Mouse (Mus musculus) forebrain, embryonic 14.5 days (tissue): ENCODE data around the gene Spata31d1b. TPM values are rescaled to one million over a fixed set of nuclear protein-coding genes. Genes with fewer than 3 reads are reported as not detected.
"Not testable (repeated sequence)": the region's sequence is repeated elsewhere in the genome, so short reads cannot be mapped to it uniquely, and the experiment has no call there.

Source experiments
- ATAC-seq: fragments of 200-750 bp; cut with Nextera tagmentation; 2 replicates; pipeline ENCODE4 v1.8.0; 2017; ENCODE audit warnings: mild to moderate bottlenecking, moderate library complexity
- DNase-seq: peaks from one replicate; pipeline ENCODE4 v3.0.0-alpha.2; 2015; ENCODE audit warnings: low spot score
- H3K27ac ChIP-seq: fragments of 300-500 bp; sonication (generic); 2 replicates; pipeline ENCODE4 v1.5.1; 2014; ENCODE audit warnings: low read depth, mild to moderate bottlenecking, control low read depth, low read length, moderate library complexity
- H3K27me3 ChIP-seq: fragments of 300-500 bp; sonication (generic); replicated peaks from 2 replicates; pipeline ENCODE4 v1.6.1; 2014; ENCODE audit warnings: low read length, control low read depth, mixed read lengths; ENCODE audit not compliant: control insufficient read depth, insufficient read depth
- H3K36me3 ChIP-seq: fragments of 300-500 bp; sonication (generic); 2 replicates; pipeline ENCODE4 v1.6.1; 2014; ENCODE audit warnings: low read length, control low read depth; ENCODE audit not compliant: control insufficient read depth, insufficient read depth
- H3K4me1 ChIP-seq: fragments of 300-500 bp; sonication (generic); 2 replicates; pipeline ENCODE4 v1.6.1; 2014; ENCODE audit warnings: antibody characterized with exemption, low read length, control low read depth; ENCODE audit not compliant: control insufficient read depth, insufficient read depth
- H3K4me2 ChIP-seq: fragments of 300-500 bp; sonication (generic); 2 replicates; pipeline ENCODE4 v1.6.1; 2014; ENCODE audit warnings: mild to moderate bottlenecking, control low read depth, low read length
- H3K4me3 ChIP-seq: fragments of 300-500 bp; sonication (generic); 2 replicates; pipeline ENCODE4 v1.5.1; 2014; ENCODE audit warnings: low read depth, low read length, control low read depth
- H3K9ac ChIP-seq: fragments of 300-500 bp; sonication (generic); 2 replicates; pipeline ENCODE4 v1.6.1; 2014; ENCODE audit warnings: mild to moderate bottlenecking, low read length, control low read depth, moderate library complexity
- H3K9me3 ChIP-seq: fragments of 300-500 bp; sonication (generic); replicated peaks from 2 replicates; pipeline ENCODE4 v1.6.1; 2016; ENCODE audit warnings: low read length, control low read depth, mixed read lengths; ENCODE audit not compliant: control insufficient read depth
- WGBS: fragments of 180-500 bp; shearing (Covaris S2); extraction: QIAGEN DNeasy Blood & Tissue Kit; methylation state at CpG from one replicate; pipeline ENCODE4 v1.1.7; 2014; 5-methylcytosine and 5-hydroxymethylcytosine counted together
- polyA plus RNA-seq: library from polyadenylated mRNA; unstranded; fragments of >200 nt; fragmentation: Nextera tagmentation; extraction: Ambion mirVana; gene quantifications from 2 replicates; pipeline ENCODE4 v1.2.1, GENCODE M21; 2014

The Spata31d1b gene
- polyA plus RNA-seq, 1 experiment from 2014 or later, result not detected

DNA sequence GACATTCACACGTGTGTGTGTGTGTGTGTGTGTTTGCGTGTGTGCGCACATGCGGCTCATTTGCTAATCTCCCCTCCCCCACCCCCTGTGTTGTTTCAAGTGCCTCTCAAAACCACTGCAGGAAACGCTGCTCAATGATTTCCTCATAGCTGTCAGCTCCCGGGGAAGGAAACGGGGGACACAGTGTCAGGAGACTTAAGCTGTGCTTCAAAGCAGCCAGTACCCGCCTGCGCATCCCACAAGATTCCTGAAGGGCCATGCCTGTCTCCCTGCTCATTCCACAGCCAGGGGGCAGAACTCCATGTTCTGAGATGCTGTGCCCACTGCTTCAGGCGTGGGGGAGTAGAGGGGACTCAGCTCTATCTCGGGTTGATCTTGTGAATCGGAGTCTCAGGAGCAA is 7.5 kb upstream of the Spata31d1b start:
- WGBS, result 59% methylated on average over 12 of the region's 12 CpGs
- Histone ChIP-seq H3K9ac (no peak overlapping the region), H3K9me3 (no peaks in the 10 kb centered on the region), H3K4me3 (no peak overlapping the region), H3K4me1 (no peaks in the 10 kb centered on the region), H3K27me3 (no peaks in the 10 kb centered on the region), H3K27ac (no peak overlapping the region), H3K36me3 (no peaks in the 10 kb centered on the region), H3K4me2 (no peak overlapping the region; the same call in 1 of the 2 replicates)
- 0 out of 2 replicates have a peak, but pooled peaks have one; percentile 37 for ATAC-seq
- peak; percentile 46 for DNase-seq

DNA sequence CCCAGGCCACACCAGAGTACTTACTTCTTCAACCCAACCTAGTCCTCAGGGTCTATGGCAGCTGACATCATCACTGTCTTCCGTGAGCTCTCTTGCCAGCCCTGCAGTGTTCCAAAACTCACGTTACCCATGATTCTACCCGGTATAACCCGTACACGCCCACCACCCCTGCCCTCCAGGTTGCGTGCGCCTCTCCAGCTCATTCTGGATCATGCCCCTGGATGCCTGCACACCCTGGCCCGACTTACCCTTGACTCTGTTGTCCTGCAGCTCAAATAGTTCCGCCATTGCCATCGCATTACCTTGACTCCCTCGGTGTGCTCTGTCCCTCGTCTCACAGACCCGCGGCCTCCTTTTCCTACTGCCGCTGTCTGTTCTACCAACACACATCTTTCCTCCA is 1.9 kb upstream of the Spata31d1b start, which contains the start of gene Spata31d1a:
Gene Spata31d1a, minus strand, starts transcription at position 101 of the 400 bp plus-strand sequence.
- no peaks in the 10 kb centered on the region for H3K36me3 ChIP-seq
- WGBS, result 91% methylated on average over 15 of the region's 15 CpGs

DNA sequence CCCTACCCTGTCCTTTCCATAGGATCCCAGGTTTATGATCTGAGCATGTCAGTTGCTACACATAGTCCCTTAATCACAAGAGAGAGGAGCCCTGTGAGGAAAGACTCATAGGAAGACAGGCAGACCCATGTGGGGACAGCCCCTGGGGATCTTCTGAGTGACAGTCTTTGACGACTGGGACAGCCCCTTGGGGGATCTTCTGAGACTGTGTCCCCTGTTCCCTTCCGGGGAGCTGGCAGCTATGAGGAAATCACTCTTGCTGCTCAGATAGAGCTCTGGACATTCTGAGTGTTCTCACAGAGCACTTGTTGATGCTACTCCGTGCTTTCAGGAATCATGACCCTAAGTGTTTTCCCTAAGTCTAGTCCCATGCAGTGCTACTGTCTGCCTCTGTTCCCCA is 1.6 kb downstream of the Spata31d1b start:
- no peak for DNase-seq
- Histone ChIP-seq H3K27me3 (no peaks in the 10 kb centered on the region), H3K4me1 (no peaks in the 10 kb centered on the region), H3K4me3 (no peak overlapping the region), H3K27ac (no peak overlapping the region), H3K9me3 (no peaks in the 10 kb centered on the region), H3K36me3 (no peaks in the 10 kb centered on the region), H3K4me2 (no peak overlapping the region), H3K9ac (no peak overlapping the region)
- 57% methylated on average over 3 of the region's 3 CpGs for WGBS
- ATAC-seq, result no peak

More for the DNA sequence above, 1.9 kb upstream of the Spata31d1b start, which contains the start of gene Spata31d1a:
- no peaks in the 10 kb centered on the region for H3K4me1 ChIP-seq
- H3K27me3 ChIP-seq, result no peaks in the 10 kb centered on the region
- no peak within 1 kb of the TSS for H3K4me3 ChIP-seq
- H3K27ac ChIP-seq, result no peak within 1 kb of the TSS
- DNase-seq, result no peak
- no peak for ATAC-seq
- H3K9me3 ChIP-seq, result no peaks in the 10 kb centered on the region
- no peak within 1 kb of the TSS for H3K9ac ChIP-seq
- no peak within 1 kb of the TSS for H3K4me2 ChIP-seq

DNA sequence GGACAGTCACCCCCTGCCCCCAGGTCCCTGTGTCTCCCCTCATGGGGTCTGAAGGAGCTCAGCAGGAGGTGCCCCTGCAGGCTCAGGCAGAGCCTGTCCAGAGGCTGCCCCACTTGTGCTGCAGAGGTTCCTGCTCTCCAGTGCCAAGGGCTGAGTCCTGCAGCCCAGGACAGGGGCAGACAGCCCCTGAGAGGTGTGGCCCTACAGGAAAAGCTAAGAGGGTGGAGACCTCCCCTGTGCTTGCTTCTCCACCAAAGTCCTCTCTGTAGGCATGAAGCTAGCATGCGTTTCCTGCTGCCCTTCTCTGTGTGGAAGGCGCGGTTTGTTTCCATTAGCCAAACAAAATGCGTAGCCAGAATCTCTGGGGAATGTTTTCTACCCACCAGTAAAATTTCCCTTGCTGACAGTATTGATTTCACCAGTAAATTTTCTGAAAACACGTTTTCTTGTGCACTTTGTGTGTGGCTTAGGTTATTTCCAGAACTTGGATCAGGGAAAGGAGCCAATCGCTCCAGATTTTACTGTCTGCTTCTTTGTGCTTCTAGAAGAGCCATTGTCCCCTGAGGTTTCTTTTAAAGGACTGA is 6.9 kb downstream of the Spata31d1b start:
- not testable (repeated sequence) for H3K36me3 ChIP-seq, ATAC-seq, H3K9ac ChIP-seq, DNase-seq, H3K4me3 ChIP-seq, H3K4me1 ChIP-seq, H3K4me2 ChIP-seq, H3K27me3 ChIP-seq, H3K9me3 ChIP-seq, H3K27ac ChIP-seq
- 49% methylated on average over 6 of the region's 6 CpGs for WGBS

DNA sequence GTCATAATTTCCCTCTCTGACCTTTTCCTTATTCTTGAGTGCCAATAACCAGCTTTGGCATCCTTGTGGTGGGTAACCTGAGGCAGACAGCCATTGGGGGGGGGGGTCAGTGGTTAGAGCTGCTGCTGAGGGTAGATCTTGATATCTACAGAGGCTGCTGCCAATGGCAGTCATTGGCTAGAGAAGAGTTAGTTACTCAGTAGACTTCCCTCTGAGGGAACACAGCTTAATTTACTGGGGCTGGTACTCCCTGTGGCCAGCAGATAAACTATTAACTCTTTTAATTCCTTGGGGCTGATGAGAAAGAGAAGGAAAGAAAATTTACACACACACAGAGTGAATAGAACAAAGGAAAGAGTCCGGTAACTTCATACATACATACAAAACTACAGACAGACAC is 7.4 kb downstream of the Spata31d1b start:
- no peaks in the 10 kb centered on the region for H3K4me1 ChIP-seq
- no peak overlapping the region for H3K9ac ChIP-seq
- no peak overlapping the region for H3K4me2 ChIP-seq
- ATAC-seq (no peak), DNase-seq (no peak)
- H3K9me3 ChIP-seq, result no peaks in the 10 kb centered on the region
- H3K27me3 ChIP-seq, result no peaks in the 10 kb centered on the region
- no peak overlapping the region for H3K4me3 ChIP-seq
- 85% methylated on average over 1 of the region's 1 CpGs for WGBS
- no peaks in the 10 kb centered on the region for H3K36me3 ChIP-seq
- H3K27ac ChIP-seq, result no peak overlapping the region

DNA sequence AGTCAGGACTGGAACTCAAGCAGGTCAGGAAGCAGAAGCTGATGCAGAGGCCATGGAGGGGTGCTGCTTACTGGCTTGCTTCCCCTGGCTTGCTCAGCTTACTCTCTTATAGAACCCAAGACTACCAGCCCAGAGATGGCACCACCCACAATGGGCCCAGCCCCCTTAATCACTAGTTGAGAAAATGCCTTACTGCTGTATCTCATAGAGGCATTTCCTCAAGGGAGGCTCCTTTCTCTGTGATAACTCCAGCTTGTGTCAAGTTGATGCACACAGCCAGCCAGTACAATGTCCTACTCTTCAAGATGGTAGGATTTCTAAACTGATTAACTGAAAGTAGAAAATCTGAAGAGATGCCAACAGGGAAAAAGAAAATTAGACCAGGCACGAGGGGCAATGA is 10.0 kb downstream of the Spata31d1b start:
- not testable (repeated sequence) for H3K4me3 ChIP-seq, H3K4me2 ChIP-seq, H3K9me3 ChIP-seq, H3K27me3 ChIP-seq, H3K9ac ChIP-seq, H3K36me3 ChIP-seq, DNase-seq, ATAC-seq, H3K27ac ChIP-seq, H3K4me1 ChIP-seq
- 79% methylated on average over 1 of the region's 1 CpGs for WGBS

DNA sequence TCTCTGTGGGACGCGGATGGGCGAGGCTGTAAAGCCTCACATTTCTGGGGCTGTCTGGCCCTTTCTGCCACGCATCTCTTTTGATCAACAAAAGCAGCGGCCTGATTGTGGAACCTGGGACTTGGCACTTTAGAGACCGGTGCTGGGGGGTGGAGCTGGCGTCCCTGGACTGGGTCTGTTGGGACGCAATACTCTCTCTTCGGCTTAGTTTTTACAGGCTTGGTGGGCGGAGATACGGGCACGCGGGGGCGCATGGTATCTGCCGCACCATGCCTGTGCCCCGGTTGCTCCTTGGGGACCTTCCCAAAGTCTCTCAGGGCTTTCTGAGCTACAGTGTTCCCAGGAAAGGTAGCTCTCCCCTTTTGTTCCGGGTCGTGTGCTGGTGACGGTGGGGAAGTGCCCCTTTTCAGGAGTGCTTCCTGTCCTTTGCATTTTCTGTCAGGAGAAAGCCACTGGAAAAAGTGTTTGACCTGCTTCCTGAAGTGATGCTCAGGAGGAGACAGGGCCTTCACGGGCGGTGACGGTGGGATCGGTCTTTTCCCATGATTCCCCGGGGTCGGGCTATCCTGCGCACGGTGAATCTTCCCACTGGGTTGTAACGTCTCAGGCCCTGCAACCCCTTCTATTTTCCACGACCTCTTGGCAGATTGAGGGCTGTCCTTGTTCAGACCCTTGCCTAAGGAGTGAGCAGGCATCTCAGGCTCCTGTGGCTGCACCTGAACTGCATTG is 14.2 kb downstream of the Spata31d1b start:
- Histone ChIP-seq H3K4me3 (no peak overlapping the region), H3K9ac (no peak overlapping the region; the same call in 1 of the 2 replicates), H3K36me3 (no peaks in the 10 kb centered on the region), H3K4me1 (peaks cover 3% of the 10 kb centered on the region; the same call in 1 of the 2 replicates), H3K4me2 (peak overlapping the region; percentile 31), H3K27ac (no peak overlapping the region), H3K9me3 (no peaks in the 10 kb centered on the region), H3K27me3 (no peaks in the 10 kb centered on the region)
- ATAC-seq (no peak), DNase-seq (peak; percentile 1)
- 39% methylated on average over 29 of the region's 29 CpGs for WGBS

DNA sequence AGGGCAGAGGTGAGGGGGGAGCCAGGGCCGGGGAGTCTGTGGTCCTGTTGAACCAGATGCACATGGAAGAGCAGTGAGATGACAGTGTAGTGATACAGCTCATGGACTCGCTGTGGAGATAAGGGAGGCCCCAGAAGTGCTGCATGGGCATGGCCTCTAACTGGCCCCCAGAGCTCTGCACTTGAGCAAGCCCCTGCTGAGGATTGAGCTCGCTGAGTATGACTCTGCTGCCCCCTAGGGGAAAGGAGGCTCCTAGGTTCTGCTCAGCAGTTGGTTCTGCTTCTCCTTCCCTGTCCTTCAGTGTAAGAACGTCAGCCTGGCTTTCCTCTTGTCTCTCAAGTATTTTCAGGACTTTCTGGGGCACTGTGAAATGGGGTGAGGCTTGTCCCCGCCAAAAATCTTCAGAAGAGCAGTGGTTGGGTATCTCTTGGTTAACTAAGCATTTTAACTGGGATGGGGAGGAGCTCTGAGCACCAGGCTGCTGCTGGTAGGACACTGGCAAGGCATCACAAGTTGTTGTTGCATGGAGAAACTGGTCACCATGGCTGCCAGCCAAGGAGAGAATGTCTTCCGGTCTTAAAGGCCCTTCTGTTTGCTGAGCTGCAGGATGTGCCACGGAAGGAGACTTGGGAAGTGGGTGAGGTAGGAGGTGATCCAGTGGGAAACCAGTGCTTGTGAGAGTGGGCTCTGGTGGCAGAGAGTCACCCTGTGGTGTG is 16.5 kb downstream of the Spata31d1b start:
- no peaks in the 10 kb centered on the region for H3K9me3 ChIP-seq
- H3K27me3 ChIP-seq, result no peaks in the 10 kb centered on the region
- H3K4me3 ChIP-seq, result no peak overlapping the region
- no peak overlapping the region for H3K4me2 ChIP-seq
- H3K4me1 ChIP-seq, result peaks cover 3% of the 10 kb centered on the region; the same call in 1 of the 2 replicates
- DNase-seq (peak; percentile 92), ATAC-seq (peak; percentile 85)
- no peak overlapping the region for H3K27ac ChIP-seq
- no peak overlapping the region for H3K9ac ChIP-seq
- no peaks in the 10 kb centered on the region for H3K36me3 ChIP-seq
- WGBS, result 25% methylated on average over 7 of the region's 7 CpGs
